Comparison of ENCODE assay signal across 10 mouse cellular contexts in the genomic region with DNA sequence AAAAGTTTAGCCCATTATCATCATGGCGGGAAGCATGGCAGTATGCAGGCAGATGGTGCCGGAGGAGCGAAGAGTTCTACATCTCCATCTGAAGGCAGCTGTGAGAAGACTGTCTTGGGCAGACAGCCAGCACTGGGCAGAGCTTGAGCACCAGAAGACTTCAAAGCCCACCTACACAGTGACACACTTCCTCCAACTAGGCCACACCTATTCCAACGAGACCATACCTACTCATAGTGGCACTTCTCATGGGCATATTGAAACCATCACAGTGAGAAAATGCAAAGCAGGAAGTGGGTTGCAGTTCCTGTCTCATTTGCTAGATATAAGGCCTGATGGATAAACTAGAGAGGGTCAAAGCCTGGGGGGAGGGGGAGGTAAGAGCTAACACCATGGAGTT. TPM values are rescaled to one million over a fixed set of nuclear protein-coding genes. Genes with fewer than 3 reads are reported as not detected.
DNase-seq lines count a peak whose midpoint lies in the region; ATAC-seq and TF ChIP-seq lines count a peak whose summit lies in the region.
"Had no signal": no experiment of that assay in that cellular context is flagged by ENCODE, and none has a peak within 500 bp of the region (broad histone marks: within the 10 kb centered on the region; RNA-seq: fewer than 3 reads in every experiment).

No protein-coding gene starts in this region.

- no peak overlapping the region for H3K9ac ChIP-seq in midbrain, embryonic 15.5 days
- H3K9ac ChIP-seq: hindbrain, embryonic 12.5 days; lung, embryonic 15.5 days; neural tube, embryonic 13.5 days had no signal

- H3K27me3 ChIP-seq in thymus, adult 2 months (ENCODE audit: control insufficient read depth, insufficient read depth, low read length), result no peaks in the 10 kb centered on the region
- H3K27me3 ChIP-seq in midbrain, embryonic 15.5 days (replicated peaks), result no peaks in the 10 kb centered on the region
- no peaks in the 10 kb centered on the region for H3K27me3 ChIP-seq in heart, embryonic 10.5 days (ENCODE audit: insufficient read depth, poor library complexity, severe bottlenecking)
- H3K27me3 ChIP-seq: hindbrain, embryonic 12.5 days; lung, embryonic 15.5 days; neural tube, embryonic 13.5 days had no signal

- H3K9me3 ChIP-seq in midbrain, embryonic 15.5 days, result no peaks in the 10 kb centered on the region
- no peaks in the 10 kb centered on the region for H3K9me3 ChIP-seq in heart, embryonic 10.5 days
- H3K9me3 ChIP-seq: hindbrain, embryonic 12.5 days; lung, embryonic 15.5 days; neural tube, embryonic 13.5 days had no signal

- no peak for TF ChIP-seq CTCF in thymus, adult 2 months (IDR thresholded peaks at IDR 0.05; ENCODE audit: borderline replicate concordance, control insufficient read depth, extremely low read depth, insufficient read depth, low read length, poor library complexity)

- no peak overlapping the region for H3K27ac ChIP-seq in thymus, adult 2 months (ENCODE audit: control insufficient read depth, insufficient read depth, low read length)
- no peak overlapping the region for H3K27ac ChIP-seq in midbrain, embryonic 15.5 days
- no peak overlapping the region for H3K27ac ChIP-seq in heart, embryonic 10.5 days
- H3K27ac ChIP-seq: hindbrain, embryonic 12.5 days; lung, embryonic 15.5 days; neural tube, embryonic 13.5 days had no signal

- no peak overlapping the region for H3K4me3 ChIP-seq in thymus, adult 2 months (ENCODE audit: control insufficient read depth, insufficient read depth, low read length)
- no peak overlapping the region for H3K4me3 ChIP-seq in midbrain, embryonic 15.5 days
- H3K4me3 ChIP-seq in heart, embryonic 10.5 days, result no peak overlapping the region
- H3K4me3 ChIP-seq: hindbrain, embryonic 12.5 days; lung, embryonic 15.5 days; neural tube, embryonic 13.5 days had no signal

- peaks cover 6% of the 10 kb centered on the region for H3K4me1 ChIP-seq in thymus, adult 2 months (replicated peaks; ENCODE audit: control insufficient read depth, insufficient read depth, low read length)
- H3K4me1 ChIP-seq in midbrain, embryonic 15.5 days, result no peaks in the 10 kb centered on the region
- peaks cover 7% of the 10 kb centered on the region; the same call in 1 of the 2 replicates for H3K4me1 ChIP-seq in heart, embryonic 10.5 days
- H3K4me1 ChIP-seq: hindbrain, embryonic 12.5 days; lung, embryonic 15.5 days; neural tube, embryonic 13.5 days had no signal

- H3K4me2 ChIP-seq in midbrain, embryonic 15.5 days, result no peak overlapping the region
- H3K4me2 ChIP-seq: hindbrain, embryonic 12.5 days; lung, embryonic 15.5 days; neural tube, embryonic 13.5 days had no signal

- no peaks in the 10 kb centered on the region for H3K36me3 ChIP-seq in thymus, adult 2 months (ENCODE audit: control insufficient read depth, insufficient read depth, low read length)
- H3K36me3 ChIP-seq in midbrain, embryonic 15.5 days (replicated peaks), result no peaks in the 10 kb centered on the region
- no peaks in the 10 kb centered on the region for H3K36me3 ChIP-seq in heart, embryonic 10.5 days
- H3K36me3 ChIP-seq: hindbrain, embryonic 12.5 days; lung, embryonic 15.5 days; neural tube, embryonic 13.5 days had no signal

- no peak for TF ChIP-seq POLR2A in thymus, adult 2 months (IDR thresholded peaks at IDR 0.05; ENCODE audit: control insufficient read depth, extremely low read depth, insufficient read depth, low read length, poor library complexity)

- DNase-seq in thymus, adult 2 months, result peak; percentile 26
- DNase-seq in thymus, postnatal 10 days (ENCODE audit: low spot score in 2 of 2), result no peak
- peak; percentile 58 for DNase-seq in layer of hippocampus, adult 9-11 months
- no peak for DNase-seq in Muller cell, postnatal 12 days (ENCODE audit: inconsistent ontology term)
- DNase-seq in heart, embryonic 10.5 days (ENCODE audit: low spot score), result no peak

- 41% methylated on average over 4 of the region's 4 CpGs for WGBS in thymus, adult 2 months
- WGBS in midbrain, embryonic 15.5 days, result 93% methylated on average over 4 of the region's 4 CpGs
- WGBS in heart, embryonic 10.5 days, result 89% methylated on average over 4 of the region's 4 CpGs

- ATAC-seq in neutrophil, adult 5-6 weeks (ENCODE audit: extremely low read depth, insufficient number of reproducible peaks, low FRiP score, poor library complexity, severe bottlenecking), result peak; percentile 39; the same call in 1 of the 2 replicates
- no peak for ATAC-seq in midbrain, embryonic 15.5 days (replicated peaks)

RNA-seq across cellular contexts. Expression of a gene that starts 29.5 kb away (rescaled TPM):
- polyA plus RNA-seq in thymus, adult 2 months (2012; rRNA removed), result 2.7 and 3.7 TPM in 2 replicates
- total RNA-seq in neutrophil, adult 5-6 weeks (2017), result 0.74 and 1.0 TPM in 2 replicates
- polyA plus RNA-seq in midbrain, embryonic 15.5 days (2015; fragmentation: Nextera tagmentation; extraction: Ambion mirVana), result 17.4 and 19.6 TPM in 2 replicates
- 1.4 and 2.2 TPM in 2 replicates for polyA plus RNA-seq in heart, embryonic 10.5 days (2016; fragmentation: Nextera tagmentation; extraction: Ambion mirVana)

Comparison
In these comparisons a context has a peak if more than half of its experiments do, and no peak if none do; other contexts are left out.
1. DNase-seq: peak in thymus, adult 2 months (single experiment) and layer of hippocampus, adult 9-11 months (single experiment); none in thymus, postnatal 10 days (0 of 2), Muller cell, postnatal 12 days (single experiment) and heart, embryonic 10.5 days (single experiment).